Comparison of ENCODE assay signal across 8 mouse cellular contexts in the genomic region with DNA sequence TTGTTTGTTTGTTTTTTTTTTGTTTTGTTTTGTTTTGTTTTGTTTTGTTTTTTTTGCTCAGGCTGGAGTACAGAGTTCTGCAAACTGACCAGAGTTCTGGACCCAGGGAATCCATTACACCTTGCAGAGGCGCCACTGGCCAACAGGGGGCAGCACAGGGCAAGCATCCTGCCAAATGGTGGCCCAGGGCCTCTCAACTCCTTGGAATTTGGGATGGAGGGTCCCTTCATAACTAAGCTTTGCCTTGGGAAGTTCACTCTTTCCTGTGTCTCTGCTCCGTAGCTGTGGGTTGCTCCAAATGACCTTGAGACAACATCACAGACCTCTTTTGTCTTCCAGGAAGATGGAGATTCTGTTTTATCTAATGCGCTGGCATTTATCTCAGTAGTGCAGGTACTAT. TPM values are rescaled to one million over a fixed set of nuclear protein-coding genes. Genes with fewer than 3 reads are reported as not detected.
DNase-seq lines count a peak whose midpoint lies in the region; ATAC-seq lines count a peak whose summit lies in the region.

No protein-coding gene starts in this region.

- ATAC-seq in heart, embryonic 12.5 days (ENCODE audit: insufficient number of reproducible peaks, low FRiP score): no peak
- peak; percentile 56; the same call in 1 of the 2 replicates for ATAC-seq in megakaryocyte-erythroid progenitor cell, adult 5-6 weeks (replicated peaks; ENCODE audit: low FRiP score, low TSS enrichment, poor library complexity, severe bottlenecking)
- no peak for ATAC-seq in erythroid progenitor cell, adult 5-6 weeks (replicated peaks; ENCODE audit: low FRiP score, poor library complexity, severe bottlenecking)

- no peak overlapping the region for H3K9ac ChIP-seq in heart, embryonic 12.5 days

- H3K36me3 ChIP-seq in heart, embryonic 12.5 days: no peaks in the 10 kb centered on the region

- no peak overlapping the region for H3K27ac ChIP-seq in heart, embryonic 12.5 days (ENCODE audit: poor library complexity, severe bottlenecking)

- no peak overlapping the region for H3K4me2 ChIP-seq in heart, embryonic 12.5 days

- peak; percentile 93 for DNase-seq in heart, adult 11 months
- DNase-seq in right cerebral cortex, postnatal 14 days: peak; percentile 62
- DNase-seq in right cerebral cortex, postnatal 25 days: no peak
- peak; percentile 59 for DNase-seq in cerebellum, adult 8-10 months
- DNase-seq in heart, postnatal 10 days: peak; percentile 69 to 83

- no peaks in the 10 kb centered on the region for H3K9me3 ChIP-seq in heart, embryonic 12.5 days (replicated peaks)

- 37% methylated on average over 3 of the region's 3 CpGs for WGBS in heart, embryonic 12.5 days

- H3K27me3 ChIP-seq in heart, embryonic 12.5 days (replicated peaks): peaks cover 26% of the 10 kb centered on the region

- H3K4me3 ChIP-seq in heart, embryonic 12.5 days: no peak overlapping the region

- peaks cover 46% of the 10 kb centered on the region for H3K4me1 ChIP-seq in heart, embryonic 12.5 days (replicated peaks)

- intact Hi-C loops in heart, postnatal 10 days (cut with DNase I): loop anchor here (5.0 kb wide), 1 partner anchor 39 kb away; the partner anchor contains the start of gene Eef1akmt1

RNA-seq across cellular contexts. Expression of gene Il17d, which starts 8.6 kb away (rescaled TPM):
- polyA plus RNA-seq in heart, embryonic 12.5 days (2016; fragmentation: Nextera tagmentation; extraction: Ambion mirVana): 0.79 and 1.2 TPM in 2 replicates
- 1 to 10 TPM; 8.4 to 8.8 TPM for total RNA-seq in heart, postnatal 10 days (2021)
- total RNA-seq in megakaryocyte-erythroid progenitor cell, adult 5-6 weeks (2014; fragmentation: Nextera tagmentation): not detected in 2 replicates
- total RNA-seq in megakaryocyte-erythroid progenitor cell, adult 5-6 weeks (2017): not detected in 2 replicates
- total RNA-seq in erythroid progenitor cell, adult 5-6 weeks (2015; ENCODE audit: low replicate concordance): not detected in 2 replicates
- total RNA-seq in erythroid progenitor cell, adult 5-6 weeks (2017; ENCODE audit: low replicate concordance): not detected in 2 replicates

RNA-seq across cellular contexts. Expression of gene Eef1akmt1, which starts 38.2 kb away (rescaled TPM):
- 56.4 and 60.4 TPM in 2 replicates for polyA plus RNA-seq in heart, embryonic 12.5 days (2016; fragmentation: Nextera tagmentation; extraction: Ambion mirVana)
- total RNA-seq in heart, postnatal 10 days (2021): 10 to 100 TPM; 32.4 to 32.6 TPM
- total RNA-seq in megakaryocyte-erythroid progenitor cell, adult 5-6 weeks (2014; fragmentation: Nextera tagmentation): 42.2 and 46.4 TPM in 2 replicates
- total RNA-seq in megakaryocyte-erythroid progenitor cell, adult 5-6 weeks (2017): 14.7 and 18.2 TPM in 2 replicates
- total RNA-seq in erythroid progenitor cell, adult 5-6 weeks (2015; ENCODE audit: low replicate concordance): 7.9 and 10.9 TPM in 2 replicates
- not detected in 2 replicates for total RNA-seq in erythroid progenitor cell, adult 5-6 weeks (2017; ENCODE audit: low replicate concordance)

Comparison
In these comparisons a context has a peak if more than half of its experiments do, and no peak if none do; other contexts are left out.
1. RNA of gene Il17d, which starts 8.6 kb away (total RNA-seq): 8.4 to 8.8 TPM in heart, postnatal 10 days; not detected in megakaryocyte-erythroid progenitor cell, adult 5-6 weeks and not detected in erythroid progenitor cell, adult 5-6 weeks; every median in the first group is over 4 times any median in the second.